Mouse (Mus musculus): ENCODE results near the gene Dnal4. TPM values are rescaled to one million over a fixed set of nuclear protein-coding genes. Genes with fewer than 3 reads are reported as not detected.

Dnal4 gene
- polyA plus RNA-seq, 1 experiment, result 48.9 TPM

DNA sequence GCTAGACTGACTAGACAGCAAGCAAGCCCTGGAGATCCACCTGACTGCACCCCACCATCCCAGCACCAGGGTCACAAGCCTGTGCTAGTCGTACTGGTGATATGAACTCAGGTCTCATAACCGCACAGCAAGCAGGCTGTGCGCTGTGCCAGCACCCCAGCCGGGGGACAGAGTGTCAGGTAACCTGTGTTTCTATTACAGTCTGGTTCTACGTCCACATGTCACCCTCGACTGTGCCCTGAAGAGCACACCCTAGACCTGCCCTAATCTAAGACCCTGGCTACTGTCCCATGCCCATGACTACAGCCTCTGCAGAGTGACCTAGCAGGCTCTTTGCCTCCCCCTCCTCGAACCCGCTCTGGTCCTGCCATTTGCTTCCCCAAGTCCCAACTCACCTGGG, 44.5 kb downstream of the Dnal4 start:
- Histone ChIP-seq H3K27me3 (ENCODE audit: control insufficient read depth, insufficient read depth, insufficient read length) (no peaks in the 10 kb centered on the region), H3ac (ENCODE audit: control insufficient read depth, insufficient read length, low read depth) (no peak overlapping the region), H3K36me3 (ENCODE audit: control insufficient read depth, insufficient read depth) (peaks cover 85% of the 10 kb centered on the region), H3K79me2 (ENCODE audit: control insufficient read depth, insufficient read depth) (no peaks in the 10 kb centered on the region), H3K4me3 (ENCODE audit: insufficient read depth, poor library complexity, severe bottlenecking) (no peak overlapping the region), H3K79me3 (ENCODE audit: low read depth) (no peaks in the 10 kb centered on the region)
- TF ChIP-seq USF1 (IDR thresholded peaks at IDR 0.05; ENCODE audit: low read depth) (no peak), CEBPB (IDR thresholded peaks at IDR 0.05; ENCODE audit: low read depth) (no peak), MYOG (IDR thresholded peaks at IDR 0.05; ENCODE audit: control insufficient read depth, extremely low read depth, insufficient read length) (no peak), FOSL1 (IDR thresholded peaks at IDR 0.05; ENCODE audit: insufficient read depth, low read length, poor library complexity, severe bottlenecking) (no peak), MAX (IDR thresholded peaks at IDR 0.05) (no peak), MYOD1 (IDR thresholded peaks at IDR 0.05; ENCODE audit: control insufficient read depth, insufficient read length, low read depth) (no peak), CTCF (IDR thresholded peaks at IDR 0.05; ENCODE audit: control insufficient read depth, insufficient read depth, insufficient read length) (no peak)

DNA sequence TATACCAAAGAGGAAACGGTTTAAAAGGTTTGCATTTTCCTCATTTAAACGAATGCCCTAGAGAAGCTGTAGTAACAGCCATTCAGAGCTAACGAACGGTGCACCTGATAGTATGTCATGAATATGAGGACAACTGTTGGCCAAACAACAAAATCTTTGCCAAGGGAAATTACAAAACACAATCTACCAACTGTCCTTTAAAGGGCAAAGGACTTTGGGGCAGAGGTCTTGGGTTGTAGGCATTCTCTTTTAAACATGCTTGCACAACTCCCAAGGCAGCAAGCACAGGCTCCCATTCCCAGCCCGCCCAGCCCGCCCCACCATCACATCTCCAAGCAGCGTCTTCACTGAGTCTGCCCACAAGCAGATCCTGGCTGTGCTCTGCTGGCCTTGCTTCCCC, 46.1 kb downstream of the Dnal4 start:
- Histone ChIP-seq H3ac (ENCODE audit: control insufficient read depth, insufficient read length, low read depth) (no peak overlapping the region), H3K4me3 (ENCODE audit: insufficient read depth, poor library complexity, severe bottlenecking) (no peak overlapping the region), H3K79me3 (ENCODE audit: low read depth) (no peaks in the 10 kb centered on the region), H3K79me2 (ENCODE audit: control insufficient read depth, insufficient read depth) (no peaks in the 10 kb centered on the region), H3K36me3 (ENCODE audit: control insufficient read depth, insufficient read depth) (peaks cover 87% of the 10 kb centered on the region), H3K27me3 (ENCODE audit: control insufficient read depth, insufficient read depth, insufficient read length) (no peaks in the 10 kb centered on the region)
- TF ChIP-seq CTCF (IDR thresholded peaks at IDR 0.05; ENCODE audit: control insufficient read depth, insufficient read depth, insufficient read length) (no peak), USF1 (IDR thresholded peaks at IDR 0.05; ENCODE audit: low read depth) (no peak), MAX (IDR thresholded peaks at IDR 0.05) (no peak), CEBPB (IDR thresholded peaks at IDR 0.05; ENCODE audit: low read depth) (no peak), MYOG (IDR thresholded peaks at IDR 0.05; ENCODE audit: control insufficient read depth, extremely low read depth, insufficient read length) (no peak), MYOD1 (IDR thresholded peaks at IDR 0.05; ENCODE audit: control insufficient read depth, insufficient read length, low read depth) (no peak)

DNA sequence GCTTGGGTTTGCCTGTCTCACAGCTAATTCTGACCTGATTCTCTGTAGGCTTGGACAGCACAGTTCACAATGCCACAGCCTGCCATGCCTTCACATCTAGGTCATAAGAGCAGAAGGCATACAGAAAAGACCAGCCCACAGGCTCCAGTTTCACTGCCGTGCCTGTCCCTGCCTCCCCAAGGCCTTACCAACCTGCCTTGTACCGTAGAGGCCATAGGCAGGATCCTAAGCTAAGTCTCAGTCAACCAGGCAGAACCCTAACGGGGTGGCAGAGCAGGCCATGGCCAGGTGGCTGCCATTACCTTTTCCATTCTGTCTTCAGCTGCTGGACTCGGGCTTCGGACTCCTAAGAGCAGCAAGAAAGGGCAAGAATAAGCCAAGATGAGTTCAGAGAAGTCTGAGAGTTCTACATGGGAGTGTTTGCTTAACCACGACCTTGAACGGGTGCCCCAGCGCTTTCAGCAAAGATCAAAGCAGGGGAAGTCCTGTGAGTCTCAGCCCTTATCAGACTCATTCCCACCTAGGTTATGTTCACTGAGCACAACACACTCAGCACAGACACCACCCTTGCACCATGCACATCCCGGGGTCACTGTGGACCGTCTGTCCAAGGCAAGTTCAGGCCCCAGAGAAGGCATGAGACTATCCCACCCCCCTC, 48.8 kb downstream of the Dnal4 start:
- Histone ChIP-seq H3K79me3 (ENCODE audit: low read depth) (no peaks in the 10 kb centered on the region), H3K4me3 (ENCODE audit: insufficient read depth, poor library complexity, severe bottlenecking) (no peak overlapping the region), H3K27me3 (ENCODE audit: control insufficient read depth, insufficient read depth, insufficient read length) (no peaks in the 10 kb centered on the region), H3K79me2 (ENCODE audit: control insufficient read depth, insufficient read depth) (no peaks in the 10 kb centered on the region), H3ac (ENCODE audit: control insufficient read depth, insufficient read length, low read depth) (no peak overlapping the region), H3K36me3 (ENCODE audit: control insufficient read depth, insufficient read depth) (peaks cover 90% of the 10 kb centered on the region)
- no peak for TF ChIP-seq MAX (IDR thresholded peaks at IDR 0.05)
- TF ChIP-seq CEBPB (IDR thresholded peaks at IDR 0.05; ENCODE audit: low read depth), result no peak
- TF ChIP-seq CTCF (IDR thresholded peaks at IDR 0.05; ENCODE audit: control insufficient read depth, insufficient read depth, insufficient read length), result no peak
- TF ChIP-seq MYOD1 (IDR thresholded peaks at IDR 0.05; ENCODE audit: control insufficient read depth, insufficient read length, low read depth), result no peak
- no peak for TF ChIP-seq FOSL1 (IDR thresholded peaks at IDR 0.05; ENCODE audit: insufficient read depth, low read length, poor library complexity, severe bottlenecking)
- no peak for TF ChIP-seq USF1 (IDR thresholded peaks at IDR 0.05; ENCODE audit: low read depth)
- no peak for TF ChIP-seq MYOG (IDR thresholded peaks at IDR 0.05; ENCODE audit: control insufficient read depth, extremely low read depth, insufficient read length)

DNA sequence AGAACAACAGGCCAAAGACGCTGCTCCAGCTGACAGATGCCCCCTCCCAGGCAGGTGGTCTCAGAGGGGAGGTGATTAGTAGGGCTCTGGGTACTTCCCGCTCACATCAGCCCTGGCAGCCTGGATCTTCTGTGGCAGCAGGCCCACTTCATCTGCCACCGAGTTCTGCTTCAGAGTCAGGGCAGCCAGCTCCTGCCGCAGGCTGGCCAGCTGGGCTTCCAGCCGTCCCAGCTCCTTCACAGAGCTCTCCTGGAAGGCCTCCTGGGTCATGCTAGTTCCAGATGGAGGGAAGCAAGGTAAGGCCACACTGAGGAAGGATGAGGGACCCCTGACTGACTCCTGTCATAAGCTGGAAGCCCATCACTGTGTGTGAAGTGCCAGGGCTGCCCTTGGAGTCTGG, 49.3 kb downstream of the Dnal4 start:
- Histone ChIP-seq H3ac (ENCODE audit: control insufficient read depth, insufficient read length, low read depth) (no peak overlapping the region), H3K27me3 (ENCODE audit: control insufficient read depth, insufficient read depth, insufficient read length) (no peaks in the 10 kb centered on the region), H3K36me3 (ENCODE audit: control insufficient read depth, insufficient read depth) (peaks cover 90% of the 10 kb centered on the region)

DNA sequence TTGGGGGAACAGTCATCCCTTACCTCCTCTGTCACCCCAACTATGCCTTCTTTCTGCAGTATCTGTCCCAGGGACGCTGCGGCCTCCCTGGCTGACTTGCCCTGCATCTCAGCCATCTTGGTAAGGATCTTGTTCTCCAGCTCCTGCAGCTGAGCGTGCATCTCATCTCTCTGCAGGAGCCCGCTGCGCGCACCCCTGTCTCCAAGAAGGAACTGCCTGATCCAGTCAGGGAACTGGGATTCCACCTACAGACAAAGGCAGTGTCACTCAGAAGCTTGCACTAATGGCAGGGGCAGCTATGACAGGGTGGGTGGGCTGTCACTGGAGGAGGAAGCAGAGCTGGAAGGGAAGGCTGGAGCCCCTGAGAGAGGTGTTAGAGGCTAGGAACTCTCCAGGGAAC, 49.8 kb downstream of the Dnal4 start:
- H3K79me2 ChIP-seq (ENCODE audit: control insufficient read depth, insufficient read depth), result no peaks in the 10 kb centered on the region
- H3K36me3 ChIP-seq (ENCODE audit: control insufficient read depth, insufficient read depth), result peaks cover 90% of the 10 kb centered on the region

More for the DNA sequence above, 49.3 kb downstream of the Dnal4 start:
- Histone ChIP-seq H3K79me3 (ENCODE audit: low read depth) (no peaks in the 10 kb centered on the region), H3K79me2 (ENCODE audit: control insufficient read depth, insufficient read depth) (no peaks in the 10 kb centered on the region), H3K4me3 (ENCODE audit: insufficient read depth, poor library complexity, severe bottlenecking) (no peak overlapping the region)
- no peak for TF ChIP-seq MYOD1 (IDR thresholded peaks at IDR 0.05; ENCODE audit: control insufficient read depth, insufficient read length, low read depth)
- TF ChIP-seq MYOG (IDR thresholded peaks at IDR 0.05; ENCODE audit: control insufficient read depth, extremely low read depth, insufficient read length), result no peak
- TF ChIP-seq USF1 (IDR thresholded peaks at IDR 0.05; ENCODE audit: low read depth), result no peak
- no peak for TF ChIP-seq CEBPB (IDR thresholded peaks at IDR 0.05; ENCODE audit: low read depth)

More for the DNA sequence above, 49.8 kb downstream of the Dnal4 start:
- TF ChIP-seq MAX (IDR thresholded peaks at IDR 0.05) (no peak), MYOD1 (IDR thresholded peaks at IDR 0.05; ENCODE audit: control insufficient read depth, insufficient read length, low read depth) (no peak), CEBPB (IDR thresholded peaks at IDR 0.05; ENCODE audit: low read depth) (no peak), FOSL1 (IDR thresholded peaks at IDR 0.05; ENCODE audit: insufficient read depth, low read length, poor library complexity, severe bottlenecking) (no peak), USF1 (IDR thresholded peaks at IDR 0.05; ENCODE audit: low read depth) (no peak), CTCF (IDR thresholded peaks at IDR 0.05; ENCODE audit: control insufficient read depth, insufficient read depth, insufficient read length) (no peak), MYOG (IDR thresholded peaks at IDR 0.05; ENCODE audit: control insufficient read depth, extremely low read depth, insufficient read length) (no peak)
- H3ac ChIP-seq (ENCODE audit: control insufficient read depth, insufficient read length, low read depth), result no peak overlapping the region
- H3K27me3 ChIP-seq (ENCODE audit: control insufficient read depth, insufficient read depth, insufficient read length), result no peaks in the 10 kb centered on the region
- no peak overlapping the region for H3K4me3 ChIP-seq (ENCODE audit: insufficient read depth, poor library complexity, severe bottlenecking)
- no peaks in the 10 kb centered on the region for H3K79me3 ChIP-seq (ENCODE audit: low read depth)

Data from C2C12 (cell line).